Mouse (Mus musculus) layer of hippocampus, postnatal 10 days (tissue): ENCODE results near the gene Prtn3. TPM values are rescaled to one million over a fixed set of nuclear protein-coding genes. Genes with fewer than 3 reads are reported as not detected.

Source experiments
- DNase-seq, 2 experiments: peaks; one replicate each; pipeline ENCODE4 v3.0.0; 2021; ENCODE audit warnings: low spot score in 2 of 2
- long read RNA-seq: library from polyadenylated mRNA; stranded (forward); transcript quantifications from one replicate; pipeline ENCODE4 v2.0.0, GENCODE M21; 2023
- total RNA-seq, 2 experiments: library from RNA; stranded (reverse); gene quantifications; 2 replicates each; pipeline ENCODE4 v1.2.3; 2021

Gene Prtn3
- total RNA-seq: 1 to 10 TPM; 3.6 to 3.7 TPM
- long read RNA-seq, partial matches to known transcripts: 0 of 11 reads
- long read RNA-seq, other reads (novel, unspliced or antisense): 5 of 11 reads

- DNase-seq: peak; percentile 47 to 58
These were observed at the start of gene Prtn3, which contains the start of gene Plppr3 for GRCm38 (mm10) chr10:79874290-79874862. Gene Prtn3, plus strand, starts transcription at chr10:79874476. Gene Plppr3, minus strand, starts transcription at chr10:79874634.

- DNase-seq: no peak
These were observed 42.7 kb upstream of the Prtn3 start for GRCm38 (mm10) chr10:79831583-79831982.

- no peak for DNase-seq
These were observed 42.1 kb upstream of the Prtn3 start for GRCm38 (mm10) chr10:79832026-79832785.

- DNase-seq: no peak
These were observed 41.5 kb upstream of the Prtn3 start for GRCm38 (mm10) chr10:79832786-79833181.

GRCm38 (mm10) chr10:79834769-79835398 lies 39.4 kb upstream of the Prtn3 start:
- peak; percentile 87 for DNase-seq

- no peak for DNase-seq
These were observed 37.4 kb upstream of the Prtn3 start for GRCm38 (mm10) chr10:79836918-79837317.

- DNase-seq: no peak
These were observed 36.1 kb upstream of the Prtn3 start for GRCm38 (mm10) chr10:79838151-79838550.

- DNase-seq: no peak
These were observed 34.2 kb upstream of the Prtn3 start for GRCm38 (mm10) chr10:79840091-79840490.

GRCm38 (mm10) chr10:79840644-79841551 lies 33.4 kb upstream of the Prtn3 start:
- peak in 1 of 2 experiments; percentile 55 for DNase-seq

DNA sequence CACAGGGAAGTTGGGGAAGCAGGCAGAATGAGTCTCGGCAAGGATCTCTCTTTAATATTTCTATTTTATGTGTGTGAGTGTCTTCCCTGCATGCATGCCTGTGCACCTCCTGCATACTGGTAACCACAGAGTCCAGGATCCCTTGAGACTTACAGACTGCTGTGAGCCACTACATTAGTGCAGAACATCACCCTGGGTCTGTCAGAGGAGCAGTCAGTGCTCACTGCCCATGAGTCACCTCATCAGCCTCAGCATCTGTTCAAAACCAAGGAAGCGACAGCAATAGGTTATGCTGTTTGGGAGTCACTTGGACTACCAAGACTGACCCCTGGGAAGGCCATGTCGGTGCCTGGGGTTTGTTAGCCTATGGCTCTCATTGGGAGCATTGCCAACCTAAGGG lies 32.0 kb upstream of the Prtn3 start:
- DNase-seq: no peak

DNA sequence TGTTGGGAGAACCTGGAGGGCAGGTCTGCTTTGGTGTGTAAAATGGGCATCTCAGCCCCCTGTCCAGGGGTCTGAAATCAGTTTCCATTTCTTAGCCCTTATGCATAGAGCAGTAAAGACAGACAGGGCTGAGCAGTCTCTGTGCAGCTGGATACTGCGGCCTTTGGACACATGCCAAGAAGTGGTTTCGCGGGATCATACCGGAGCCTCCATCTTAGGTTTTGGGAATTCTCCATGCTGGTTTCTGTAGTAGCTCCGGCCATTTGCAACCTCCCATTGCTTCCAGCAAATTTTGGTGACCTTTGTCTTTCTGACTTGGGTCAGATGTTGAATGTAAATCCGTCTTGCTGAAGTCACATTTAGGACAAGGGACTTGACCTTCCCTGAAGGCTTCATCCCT lies 30.8 kb upstream of the Prtn3 start:
- no peak for DNase-seq

GRCm38 (mm10) chr10:79846553-79846952 lies 27.7 kb upstream of the Prtn3 start:
- no peak for DNase-seq

DNA sequence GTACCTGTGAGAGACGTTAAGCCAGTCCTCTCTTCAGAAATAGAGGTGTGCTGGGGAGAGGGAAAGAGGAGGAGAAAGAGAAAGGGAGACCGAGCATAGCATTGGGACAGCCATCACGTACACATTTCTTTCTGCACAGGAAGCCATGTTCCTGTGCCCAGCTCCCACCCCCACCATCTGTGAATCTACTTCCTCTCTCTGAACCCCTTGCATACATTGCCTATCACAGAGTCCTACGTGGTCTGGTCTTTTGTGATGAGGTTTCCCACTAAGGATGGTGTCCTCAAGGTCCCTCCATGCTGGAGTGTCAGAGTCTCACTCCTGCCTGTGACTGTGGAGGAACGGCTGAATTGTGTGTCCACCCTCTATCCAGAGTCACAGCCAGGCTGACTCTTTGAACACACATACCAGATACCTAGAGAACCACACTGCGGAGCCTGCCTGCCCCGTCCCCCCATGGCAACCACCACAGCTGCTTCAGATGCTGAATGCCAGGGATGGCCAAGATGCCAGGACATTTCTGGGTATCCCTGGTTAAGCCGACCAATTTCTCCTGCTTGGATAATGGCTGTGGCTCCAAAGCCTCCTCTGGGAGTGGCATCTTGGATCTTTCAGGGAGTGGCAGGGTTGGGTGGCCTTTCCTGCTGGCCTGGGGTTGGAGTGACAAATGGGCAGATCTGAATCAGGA lies 24.2 kb upstream of the Prtn3 start:
- DNase-seq: no peak

GRCm38 (mm10) chr10:79851653-79852052 lies 22.6 kb upstream of the Prtn3 start:
- no peak for DNase-seq

- no peak for DNase-seq
These were observed 22.0 kb upstream of the Prtn3 start for GRCm38 (mm10) chr10:79852107-79852789.

DNA sequence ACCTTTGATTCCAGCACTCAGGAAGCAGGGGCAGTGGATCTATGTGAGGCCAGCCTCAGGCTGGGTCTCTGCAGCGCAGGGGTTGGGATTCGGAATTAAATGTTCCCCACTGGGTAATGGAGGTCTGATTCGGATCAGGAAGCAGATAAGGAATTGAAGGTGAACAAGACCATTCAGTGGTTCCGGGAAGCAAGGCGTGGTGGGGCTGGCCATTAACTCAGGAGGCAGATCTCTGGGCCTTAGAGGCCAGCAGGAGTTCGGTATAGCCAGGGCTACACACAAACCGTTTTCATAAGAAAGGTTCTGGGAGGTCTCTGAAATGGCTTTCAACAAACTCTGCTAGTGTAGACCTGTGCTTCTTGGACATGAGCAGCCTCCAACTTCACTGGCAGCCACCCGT lies 21.4 kb upstream of the Prtn3 start:
- no peak for DNase-seq

- peak; percentile 96 to 97 for DNase-seq
These were observed 20.9 kb upstream of the Prtn3 start for GRCm38 (mm10) chr10:79853392-79853791.

DNA sequence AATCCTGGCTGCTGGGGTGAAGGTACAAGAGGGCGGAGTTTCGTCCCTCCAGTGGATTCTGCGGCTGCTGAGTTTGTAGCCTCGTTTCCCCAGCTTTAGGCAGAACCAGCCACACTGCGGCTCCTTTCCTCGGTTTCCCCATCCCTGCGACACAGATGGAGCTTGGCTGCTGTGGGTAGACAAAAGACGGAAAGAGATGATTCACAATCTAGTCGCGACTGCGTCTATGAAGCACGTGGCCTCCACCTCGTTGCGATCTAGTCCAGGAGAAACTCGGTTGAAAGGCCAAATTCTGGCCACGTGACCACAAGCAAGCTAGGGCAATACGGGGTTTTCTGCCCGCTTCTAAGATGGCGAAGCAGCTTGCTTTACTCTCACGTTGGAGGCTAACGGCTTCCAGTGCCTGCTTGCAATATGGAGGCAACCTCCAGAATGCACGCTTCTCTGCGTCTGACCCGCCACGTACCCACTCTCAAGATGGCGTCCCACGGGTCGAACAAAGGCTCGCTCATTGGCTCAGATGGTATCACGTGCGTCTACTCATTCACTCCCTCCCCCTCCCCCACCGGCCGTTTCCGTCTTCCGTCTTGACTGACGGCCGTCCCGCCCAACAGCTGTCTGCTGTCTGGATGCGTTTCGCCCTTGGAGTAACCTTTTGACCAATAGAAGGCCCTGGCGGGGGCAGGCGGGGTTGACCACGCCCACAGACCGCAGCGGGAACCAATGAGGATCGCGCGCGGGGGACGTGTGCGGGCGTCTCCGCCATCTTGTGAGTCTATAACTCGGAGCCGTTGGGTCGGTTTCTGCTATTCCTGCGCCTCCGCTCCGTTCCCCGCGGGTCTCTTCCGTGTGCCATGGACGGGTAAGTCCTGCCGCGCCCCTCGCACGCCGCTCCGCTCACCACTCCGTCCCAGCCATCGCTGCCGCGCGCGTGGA lies 20.1 kb upstream of the Prtn3 start, which contains the start of gene Ptbp1:
TSS of gene Ptbp1 (plus strand) at position 568 of the 936 bp plus-strand sequence.
- peak; percentile 97 to 98 for DNase-seq
